20 mouse cellular contexts compared by ENCODE assay signal in the genomic region with DNA sequence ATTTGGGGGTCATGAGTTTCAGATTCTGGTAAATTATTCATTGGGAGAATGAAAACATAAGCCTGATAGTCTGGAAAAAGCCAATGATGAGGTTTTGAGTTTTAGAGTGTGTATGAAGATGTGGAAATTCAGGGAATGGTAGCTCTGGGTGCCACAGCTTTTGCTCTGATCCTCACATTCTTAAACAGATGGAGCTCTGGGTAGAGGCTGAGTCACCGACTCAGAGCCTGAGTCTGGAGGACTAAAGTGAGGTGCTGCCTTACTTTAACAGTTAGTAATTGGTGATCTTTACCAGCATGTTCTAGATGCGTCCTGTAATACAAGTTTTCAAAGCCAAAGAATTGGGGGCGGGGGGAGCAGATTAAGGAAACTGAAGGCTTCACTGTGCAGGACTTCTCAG.
A peak's percentile ranks its signal among the peaks of the same experiment; 100 is the strongest.
DNase-seq lines count a peak whose midpoint lies in the region; ATAC-seq lines count a peak whose summit lies in the region.
"Had no signal": no experiment of that assay in that cellular context is flagged by ENCODE, and none has a peak within 500 bp of the region (broad histone marks: within the 10 kb centered on the region; RNA-seq: fewer than 3 reads in every experiment).

No protein-coding gene starts in this region.

- peak; percentile 90 for ATAC-seq in frontal cortex, adult (ENCODE audit: low TSS enrichment)
- ATAC-seq: activated CD4-positive, CD25-positive, alpha-beta regulatory T cell, adult 4 months; CD4-positive, CD25-positive, alpha-beta regulatory T cell, adult 4 months; Patski had no signal

- DNase-seq in frontal cortex, postnatal 25 days (ENCODE audit: low spot score in 2 of 2), result no peak
- DNase-seq in right cerebral cortex, adult 18-20 months, result peak; percentile 22
- no peak for DNase-seq in right cerebral cortex, postnatal 10 days (ENCODE audit: low spot score in 2 of 2)
- peak; percentile 52 for DNase-seq in brain, adult 2 months (ENCODE audit: low read depth, low spot score)
- no peak for DNase-seq in liver
- DNase-seq: adrenal gland, adult 2 months; adrenal gland, adult 8-10 months; adrenal gland, postnatal 10 days; adrenal gland, postnatal 14 days; adrenal gland, postnatal 25 days; adrenal gland, postnatal 36 days; B cell, adult 2 months; cerebellum, adult 11 months; cerebellum, adult 11-12 months; cerebellum, adult 18-20 months; cerebellum, adult 2 months had no signal

Comparison
In these comparisons a context has a peak if more than half of its experiments do, and no peak if none do; other contexts are left out.
1. DNase-seq: peak in right cerebral cortex, adult 18-20 months (single experiment) and brain, adult 2 months (single experiment); none in frontal cortex, postnatal 25 days (0 of 2), right cerebral cortex, postnatal 10 days (0 of 2) and liver (single experiment).